Mouse (Mus musculus) urinary bladder, postnatal 10 days (tissue): ENCODE measurements around the gene Wwtr1.

Experiments
- DNase-seq: peaks from one replicate; pipeline ENCODE4 v3.0.0; 2022; ENCODE audit warnings: low spot score

The Wwtr1 gene

GRCm38 (mm10) chr3:57558761-57559160 lies 16.9 kb downstream of the Wwtr1 start:
- DNase-seq: no peak

- no peak for DNase-seq
Measured at GRCm38 (mm10) chr3:57557408-57557807, 18.3 kb downstream of the Wwtr1 start.

GRCm38 (mm10) chr3:57555560-57555959 lies 20.1 kb downstream of the Wwtr1 start:
- DNase-seq: no peak

DNA sequence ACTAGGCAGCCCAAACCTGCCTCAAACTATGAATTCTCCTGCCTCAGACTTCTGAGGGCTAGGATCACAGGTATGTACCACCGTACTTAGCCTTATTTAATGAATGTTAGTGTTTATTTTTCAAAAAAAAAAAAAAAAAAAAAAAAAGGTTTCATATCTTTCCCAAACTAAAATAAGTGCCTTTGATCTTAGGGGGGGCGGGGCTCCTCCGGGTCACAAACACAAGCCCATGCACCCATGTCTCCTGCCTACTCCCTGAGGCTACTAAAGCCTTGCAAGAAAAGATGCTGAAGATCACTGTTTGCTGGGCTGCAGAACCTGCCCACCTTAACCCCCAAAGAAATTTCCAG lies 20.8 kb downstream of the Wwtr1 start:
- DNase-seq: no peak

GRCm38 (mm10) chr3:57554124-57554889 lies 21.4 kb downstream of the Wwtr1 start:
- no peak for DNase-seq

DNA sequence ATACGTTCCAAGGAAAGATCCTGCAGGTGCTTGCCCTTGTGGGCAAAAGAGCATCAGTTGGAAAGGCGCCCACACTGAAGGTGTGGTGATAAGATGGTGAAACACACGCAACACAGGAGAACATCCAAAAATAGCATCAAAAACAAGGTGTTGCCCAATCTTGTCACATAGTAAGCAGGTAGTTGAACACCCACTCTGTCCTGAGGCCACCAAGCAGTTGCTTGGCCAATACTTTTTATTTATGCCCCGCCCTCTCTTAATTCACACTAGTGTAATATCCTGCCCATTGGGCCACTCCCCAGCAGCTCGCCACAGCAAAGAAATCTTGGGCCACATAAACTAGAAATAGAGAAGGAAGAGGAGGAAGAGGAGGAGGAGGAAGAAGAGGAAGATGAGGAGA lies 22.6 kb downstream of the Wwtr1 start:
- no peak for DNase-seq

- no peak for DNase-seq
Measured at GRCm38 (mm10) chr3:57551210-57551609, 24.5 kb downstream of the Wwtr1 start.

- DNase-seq: no peak
Measured at GRCm38 (mm10) chr3:57550468-57551185, 25.1 kb downstream of the Wwtr1 start.

- no peak for DNase-seq
Measured at GRCm38 (mm10) chr3:57544154-57544553, 31.6 kb downstream of the Wwtr1 start.

DNA sequence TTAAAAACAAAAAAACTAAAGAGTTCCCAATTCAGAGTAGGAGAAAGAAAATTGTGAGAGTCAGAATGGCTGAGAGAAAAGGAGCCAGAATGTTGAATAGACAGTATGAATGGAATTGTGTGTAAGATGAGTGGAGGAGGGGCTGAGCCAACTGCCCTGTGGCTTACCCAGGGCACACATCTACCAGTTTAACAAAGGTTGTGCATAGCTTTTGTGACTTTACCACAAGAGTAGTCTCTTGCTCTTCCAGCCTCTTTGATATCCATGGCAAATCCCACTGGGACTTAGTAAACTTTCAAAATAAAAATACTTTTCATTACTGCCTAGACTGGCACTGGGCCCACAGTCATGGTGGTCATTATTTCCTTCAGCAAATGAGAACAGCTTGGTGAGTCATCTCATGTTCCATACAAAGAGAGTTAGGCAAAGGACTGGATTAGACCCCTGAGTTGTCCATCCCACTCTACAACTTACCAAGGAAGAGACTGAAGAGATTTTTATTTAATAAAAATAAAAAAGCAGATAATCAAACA lies 32.8 kb downstream of the Wwtr1 start:
- DNase-seq: no peak

- DNase-seq: no peak
Measured at GRCm38 (mm10) chr3:57541205-57541604, 34.5 kb downstream of the Wwtr1 start.

DNA sequence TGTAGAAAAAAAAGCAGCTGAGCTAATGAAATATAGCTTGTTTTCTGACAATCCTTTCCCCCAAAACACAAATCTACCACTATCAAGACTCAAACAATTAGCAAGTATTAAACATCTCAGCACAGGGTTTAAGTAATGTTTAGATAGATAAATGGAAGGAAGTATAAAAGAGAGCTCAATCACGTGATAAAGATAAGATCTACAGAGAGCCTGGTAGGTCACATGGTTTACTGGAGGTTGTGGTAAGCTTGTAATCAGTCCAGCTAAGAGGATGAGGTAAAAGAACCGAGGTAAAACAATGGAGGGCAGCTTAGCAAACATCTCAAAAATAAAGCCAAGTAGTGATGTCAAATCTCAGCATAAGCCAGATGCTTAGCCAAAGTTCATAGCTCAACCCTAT lies 35.2 kb downstream of the Wwtr1 start:
- no peak for DNase-seq

- no peak for DNase-seq
Measured at GRCm38 (mm10) chr3:57535483-57536185, 40.1 kb downstream of the Wwtr1 start.

- DNase-seq: no peak
Measured at GRCm38 (mm10) chr3:57534450-57534849, 41.3 kb downstream of the Wwtr1 start.

GRCm38 (mm10) chr3:57533876-57534275 lies 41.8 kb downstream of the Wwtr1 start:
- no peak for DNase-seq

- no peak for DNase-seq
Measured at GRCm38 (mm10) chr3:57532991-57533725, 42.6 kb downstream of the Wwtr1 start.

DNA sequence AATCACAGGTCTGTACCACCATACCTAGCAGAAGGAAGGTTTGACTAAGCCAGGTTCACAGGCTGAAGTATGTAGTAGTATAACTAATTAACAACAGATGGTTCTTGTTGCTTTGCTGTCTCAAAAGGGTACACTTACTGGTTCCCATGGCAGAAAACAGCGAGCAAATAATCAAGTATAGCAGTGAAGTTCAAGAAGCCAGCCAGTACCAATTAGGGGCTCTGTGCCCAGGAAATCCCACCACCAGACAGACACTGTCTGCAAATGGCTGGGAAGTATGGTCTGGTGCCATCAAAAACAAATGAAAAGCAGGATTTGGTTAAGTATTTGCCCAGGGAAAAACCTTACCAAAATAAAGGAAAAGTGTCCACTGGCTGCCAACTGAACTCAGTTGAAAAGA lies 44.9 kb downstream of the Wwtr1 start:
- no peak for DNase-seq

- DNase-seq: no peak
Measured at GRCm38 (mm10) chr3:57530221-57530620, 45.5 kb downstream of the Wwtr1 start.

DNA sequence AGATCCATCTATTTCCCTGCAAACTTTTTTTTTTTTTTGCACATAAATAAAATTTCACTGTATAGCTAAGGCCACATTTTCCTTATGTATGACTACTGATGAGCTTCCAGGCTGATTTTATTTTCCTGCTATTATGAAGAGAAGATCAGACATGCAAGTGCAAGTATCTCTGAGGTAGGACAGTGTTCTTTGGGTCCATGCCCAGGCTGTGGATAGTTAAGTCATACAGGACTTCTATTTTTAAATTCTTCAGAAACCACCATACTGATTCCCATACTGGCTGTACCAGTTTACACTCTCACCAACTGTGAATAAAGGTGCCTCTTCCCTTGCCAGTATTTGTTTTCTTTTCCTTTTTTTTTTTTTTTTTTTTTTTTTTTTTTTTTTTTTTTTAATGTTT lies 48.6 kb downstream of the Wwtr1 start:
- no peak for DNase-seq

GRCm38 (mm10) chr3:57523093-57523492 lies 52.6 kb downstream of the Wwtr1 start:
- DNase-seq: no peak

GRCm38 (mm10) chr3:57521876-57522275 lies 53.8 kb downstream of the Wwtr1 start:
- no peak for DNase-seq

DNA sequence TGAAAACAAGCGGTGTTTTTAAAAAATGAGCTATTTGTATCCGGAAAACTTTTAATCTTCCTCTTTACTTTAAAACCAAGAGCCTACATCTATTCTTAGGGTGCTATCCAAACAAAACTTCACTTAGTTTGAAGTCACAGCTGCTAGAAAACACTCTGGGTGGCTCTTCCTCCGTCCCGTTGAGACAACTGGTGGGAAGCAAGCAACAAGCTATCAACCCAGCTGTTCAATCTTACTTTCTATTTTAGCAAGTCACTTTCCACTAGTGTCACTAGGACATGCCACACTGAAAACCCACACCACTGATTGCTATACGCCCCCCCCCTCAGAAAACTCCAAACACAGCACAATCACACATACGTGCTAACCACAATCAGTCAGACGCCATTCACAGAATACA lies 55.7 kb downstream of the Wwtr1 start:
- no peak for DNase-seq
